Mouse (Mus musculus) left cerebral cortex, postnatal 4 days (tissue): ENCODE data around the gene Cdk5rap1. TPM values are rescaled to one million over a fixed set of nuclear protein-coding genes. Genes with fewer than 3 reads are reported as not detected.

Experiments used
- total RNA-seq, 2 experiments: library from RNA; stranded (reverse); gene quantifications; 2 replicates each; pipeline ENCODE4 v1.2.3; 2021

Cdk5rap1 gene
- total RNA-seq, 2 experiments from 2014 or later, result 10.2 to 14.4 TPM

Other genes starting within 250 kb of the Cdk5rap1 start
- gene Bpifa3, start 242.7 kb downstream of the Cdk5rap1 start, total RNA-seq, result not detected
- not detected for gene Bpifa1, start 230.1 kb downstream of the Cdk5rap1 start, total RNA-seq
- not detected for gene Bpifa5, start 210.4 kb downstream of the Cdk5rap1 start, total RNA-seq
- gene Bpifb1, start 182.2 kb downstream of the Cdk5rap1 start, total RNA-seq, result under 1 TPM; 0.14 to 0.30 TPM
- under 1 TPM in 1 of 2 experiments, not detected in 1; 0.30 TPM for gene Bpifb5, start 149.3 kb downstream of the Cdk5rap1 start, total RNA-seq
- not detected for gene Bpifb9a, start 115.2 kb downstream of the Cdk5rap1 start, total RNA-seq
- not detected for gene Bpifb9b, start 65.8 kb downstream of the Cdk5rap1 start, total RNA-seq
- gene Snta1, start 35.1 kb upstream of the Cdk5rap1 start, total RNA-seq, result 10 to 100 TPM; 21.7 to 22.2 TPM
- gene Cbfa2t2, start 63.5 kb upstream of the Cdk5rap1 start, total RNA-seq, result 10 to 100 TPM; 48.3 to 55.2 TPM
- 1 to 10 TPM in 1 of 2 experiments, under 1 TPM in 1; 0.98 to 1.4 TPM for gene 1700003F12Rik, start 174.1 kb upstream of the Cdk5rap1 start, total RNA-seq
- under 1 TPM in 1 of 2 experiments, not detected in 1; 0.26 TPM for gene Actl10, start 178.8 kb upstream of the Cdk5rap1 start, total RNA-seq
- gene Necab3, start 185.9 kb upstream of the Cdk5rap1 start, total RNA-seq, result 10 to 100 TPM; 23.6 to 24.1 TPM
- 10 to 100 TPM; 10.8 to 11.9 TPM for gene E2f1, start 196.9 kb upstream of the Cdk5rap1 start, total RNA-seq
- gene Pxmp4, start 230.7 kb upstream of the Cdk5rap1 start, total RNA-seq, result 10 to 100 TPM; 11.8 to 12.2 TPM
- gene Zfp341, start 240.3 kb upstream of the Cdk5rap1 start, total RNA-seq, result 10 to 100 TPM; 17.5 to 18.2 TPM
- not detected for gene 4930519P11Rik, start 240.4 kb upstream of the Cdk5rap1 start, total RNA-seq